Mouse (Mus musculus) CH12.LX (cell line): Measurements from ENCODE around the gene Tmem265.

Experiments used
- CTCF ChIP-seq, 2 experiments: IDR thresholded peaks in 1 of 2; conservative IDR thresholded peaks in 1 of 2; 2 replicates each; pipeline ENCODE4 v1.5.1; 2011 to 2012; ENCODE audit warnings: low read depth in 2 of 2, low read length in 2 of 2, improper control_type of control experiment in 1 of 2, inconsistent platforms in 1 of 2, mild to moderate bottlenecking in 1 of 2, moderate library complexity in 1 of 2
- ELF1 ChIP-seq: IDR thresholded peaks from 2 replicates; pipeline ENCODE4 v1.6.1; 2014; ENCODE audit warnings: low read depth, mild to moderate bottlenecking, inconsistent platforms, low read length, improper control_type of control experiment
- KAT2A ChIP-seq: IDR thresholded peaks from 2 replicates; pipeline ENCODE4 v1.6.1; 2012; ENCODE audit warnings: low read length, improper control_type of control experiment, inconsistent platforms; ENCODE audit not compliant: insufficient replicate concordance
- POLR2A ChIP-seq: IDR thresholded peaks from 2 replicates; pipeline ENCODE4 v1.6.1; 2011; ENCODE audit warnings: low read depth, mild to moderate bottlenecking, improper control_type of control experiment, low read length
- POLR2AphosphoS2 ChIP-seq: IDR thresholded peaks from 2 replicates; pipeline ENCODE4 v1.6.1; 2011; ENCODE audit warnings: low read depth, low read length, improper control_type of control experiment
- SIN3A ChIP-seq: IDR thresholded peaks from 2 replicates; pipeline ENCODE4 v1.6.1; 2012; ENCODE audit warnings: low read length, improper control_type of control experiment, inconsistent platforms
- USF2 ChIP-seq: conservative IDR thresholded peaks from 2 replicates; pipeline ENCODE4 v1.6.1; 2011; ENCODE audit warnings: low read depth, low read length, improper control_type of control experiment

GRCm38 (mm10) chr7:127511808-127512230 lies 49.4 kb upstream of the Tmem265 start, which contains the start of gene Srcap:
- no peak for TF ChIP-seq CTCF (conservative IDR thresholded peaks at IDR 0.05 in 1 of 2, IDR thresholded peaks at IDR 0.05 in 1 of 2; ENCODE audit: low read depth in 2 of 2, low read length in 2 of 2)
- TF ChIP-seq POLR2AphosphoS2, result 0 out of 2 replicates have a peak, but pooled peaks have one; percentile 53
- no peak for TF ChIP-seq USF2
- peak; percentile 90 for TF ChIP-seq POLR2A
- peak; percentile 88 for TF ChIP-seq SIN3A
- TF ChIP-seq KAT2A, result peak; percentile 94; the same call in 1 of the 2 replicates
- peak; percentile 61 for TF ChIP-seq ELF1
